Mouse (Mus musculus) left cerebral cortex, adult 18-20 months (tissue): ENCODE data around the gene Slc1a2. TPM values are rescaled to one million over a fixed set of nuclear protein-coding genes. Genes with fewer than 3 reads are reported as not detected.

ENCODE experiments used
- DNase-seq, 2 experiments: peaks; one replicate each; pipeline ENCODE4 v3.0.0; 2021 to 2022; ENCODE audit warnings: low spot score in 2 of 2, mixed read lengths in 1 of 2
- total RNA-seq, 2 experiments: library from RNA; stranded (reverse); gene quantifications; 2 replicates each; pipeline ENCODE4 v1.2.3; 2021

The Slc1a2 gene
- total RNA-seq, 2 experiments from 2014 or later: 1,523 to 1,534 TPM

DNA sequence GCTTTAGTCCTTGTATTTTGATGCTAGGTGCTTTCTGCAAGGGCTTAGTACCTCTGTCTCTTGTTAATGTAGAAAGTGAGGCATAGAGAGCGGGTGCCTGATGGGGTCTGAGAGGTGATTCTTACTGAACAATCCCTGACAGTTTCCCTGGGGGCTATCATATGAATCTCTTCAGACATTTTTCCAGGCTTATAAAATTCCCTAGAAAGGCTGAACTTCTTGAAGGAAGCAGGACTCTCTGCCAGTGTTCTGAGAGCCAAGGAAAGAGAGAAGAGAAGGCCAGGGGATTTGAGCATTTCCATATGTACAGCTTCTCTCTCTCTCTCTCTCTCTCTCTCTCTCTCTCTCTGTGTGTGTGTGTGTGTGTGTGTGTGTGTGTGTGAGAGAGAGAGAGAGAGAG, 151.0 kb downstream of the Slc1a2 start:
- no peak for DNase-seq

GRCm38 (mm10) chr2:102812756-102813155, 154.3 kb downstream of the Slc1a2 start:
- DNase-seq: no peak

DNA sequence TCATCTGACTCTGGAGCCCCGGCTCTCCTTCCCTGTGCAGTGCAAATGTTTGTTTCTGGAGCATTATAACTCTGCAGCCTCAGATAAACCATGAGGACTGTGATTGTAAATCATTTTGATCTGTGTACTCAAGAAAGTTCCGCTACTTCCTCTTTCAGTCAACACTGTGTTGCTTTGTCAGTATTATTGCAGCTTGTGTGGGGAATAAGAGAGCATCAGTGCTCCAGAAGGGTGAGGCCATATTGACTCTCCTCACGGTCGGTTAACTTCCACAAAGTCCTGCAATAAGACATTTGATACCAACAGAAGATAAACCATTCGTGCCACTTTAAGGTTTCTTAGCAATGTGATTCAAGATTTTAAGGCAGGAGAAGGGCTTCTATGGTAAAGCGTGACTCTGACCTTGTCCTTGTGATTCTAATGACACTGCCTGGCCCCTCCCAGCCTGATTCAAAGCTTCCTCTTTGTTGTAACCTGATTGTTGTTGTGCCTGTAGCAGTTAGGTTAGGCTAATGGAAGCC, 156.9 kb downstream of the Slc1a2 start:
- no peak for DNase-seq

GRCm38 (mm10) chr2:102820225-102820711, 161.8 kb downstream of the Slc1a2 start:
- no peak for DNase-seq

- no peak for DNase-seq
Measured at GRCm38 (mm10) chr2:102820790-102821189, 162.3 kb downstream of the Slc1a2 start.

DNA sequence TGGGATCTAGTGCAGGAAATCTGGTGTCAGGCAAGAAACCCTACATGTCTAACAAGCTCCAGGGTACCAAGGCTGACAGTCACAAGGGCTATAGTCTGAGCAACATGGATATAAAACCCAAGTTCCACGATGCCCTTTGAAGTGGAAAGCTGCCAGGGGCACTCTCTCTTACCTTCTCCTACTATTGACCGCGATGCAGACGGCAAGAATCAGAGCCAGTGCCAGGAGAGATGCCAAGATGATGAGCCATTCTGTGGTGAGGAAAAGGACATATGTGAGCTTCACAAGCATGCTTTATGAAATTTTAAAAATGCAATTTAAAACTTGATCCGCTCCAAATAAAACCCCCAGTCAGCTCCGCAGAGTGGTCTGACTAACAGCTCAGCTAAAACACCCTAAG, 163.6 kb downstream of the Slc1a2 start:
- peak in 1 of 2 experiments; percentile 28 for DNase-seq

DNA sequence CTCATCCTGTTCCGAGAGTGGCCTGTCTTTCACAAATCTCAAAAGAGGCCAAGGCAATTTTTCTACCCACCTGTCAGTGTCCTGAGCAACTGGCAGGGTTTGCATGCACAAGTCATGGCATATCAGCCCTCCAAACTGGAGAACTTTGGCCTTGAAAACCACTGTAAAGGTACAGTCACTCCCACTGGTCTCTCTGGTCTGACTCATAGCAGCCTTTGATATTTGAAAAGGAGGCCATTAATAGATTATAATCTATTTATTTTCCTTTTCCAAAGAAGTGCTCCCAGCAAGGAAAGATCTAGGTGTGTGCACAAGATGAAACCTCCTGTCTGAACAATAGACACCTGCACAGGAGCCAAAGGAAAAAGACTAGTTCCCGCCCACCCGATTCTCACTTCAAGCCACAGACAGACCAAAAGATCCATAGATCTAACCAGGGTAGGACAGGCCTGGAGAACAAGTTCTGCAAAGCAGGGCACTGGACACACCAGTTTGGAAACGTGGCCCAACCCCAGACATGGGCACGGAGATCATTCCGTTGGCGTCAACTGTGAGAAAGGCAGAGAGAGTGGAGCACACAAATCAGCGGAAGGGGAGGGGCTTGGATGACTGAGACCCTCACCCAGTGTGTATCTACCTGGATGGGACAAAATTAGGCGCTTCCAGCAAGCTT, 167.6 kb downstream of the Slc1a2 start:
- DNase-seq: no peak

- DNase-seq: no peak
Measured at GRCm38 (mm10) chr2:102827841-102828240, 169.4 kb downstream of the Slc1a2 start.

- DNase-seq: no peak
Measured at GRCm38 (mm10) chr2:102828381-102828780, 169.9 kb downstream of the Slc1a2 start.

- DNase-seq: peak; percentile 73 to 82
Measured at GRCm38 (mm10) chr2:102829201-102829600, 170.7 kb downstream of the Slc1a2 start.

DNA sequence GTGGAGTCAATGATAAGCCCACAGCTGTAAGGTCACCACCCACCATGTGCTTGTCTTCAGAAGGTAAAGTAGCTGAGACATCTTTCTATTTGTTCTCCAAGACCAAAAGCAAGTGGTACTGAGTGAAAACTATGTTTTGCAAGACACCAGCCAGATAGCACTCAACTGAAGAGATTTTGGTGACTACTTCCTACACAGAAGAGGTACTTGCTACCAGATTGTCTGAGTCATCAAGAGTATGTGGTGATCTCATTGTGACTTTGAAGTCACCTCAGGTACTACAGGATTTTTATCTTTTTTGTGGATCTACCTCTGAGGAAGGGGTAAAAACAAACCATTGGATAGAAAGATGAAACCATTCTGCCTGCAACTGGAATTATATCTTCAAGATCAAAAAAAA, 173.1 kb downstream of the Slc1a2 start:
- DNase-seq: no peak

- no peak for DNase-seq
Measured at GRCm38 (mm10) chr2:102838179-102838578, 179.7 kb downstream of the Slc1a2 start.

Other genes starting within 250 kb of the Slc1a2 start
- 10 to 100 TPM; 64.0 to 69.9 TPM for gene Fjx1, start 206.2 kb upstream of the Slc1a2 start, total RNA-seq
- gene Pamr1, start 108.6 kb upstream of the Slc1a2 start, total RNA-seq: 10 to 100 TPM; 42.7 to 50.1 TPM
- gene Cd44, start 243.0 kb downstream of the Slc1a2 start, total RNA-seq: 1 to 10 TPM; 3.2 to 4.7 TPM